Mouse (Mus musculus) left cerebral cortex, adult 8-10 months (tissue): ENCODE measurements around the gene Mrm2. TPM values are rescaled to one million over a fixed set of nuclear protein-coding genes. Genes with fewer than 3 reads are reported as not detected.

Experiments used
- DNase-seq, 2 experiments: peaks; one replicate each; pipeline ENCODE4 v3.0.0; 2022; ENCODE audit warnings: low spot score in 2 of 2
- total RNA-seq, 4 experiments: library from RNA; stranded (reverse); gene quantifications; 2 replicates each; pipeline ENCODE4 v1.2.4; 2022

Gene Mrm2
- total RNA-seq, 4 experiments from 2014 or later: 8.9 to 13.3 (median 11.1) TPM

DNA sequence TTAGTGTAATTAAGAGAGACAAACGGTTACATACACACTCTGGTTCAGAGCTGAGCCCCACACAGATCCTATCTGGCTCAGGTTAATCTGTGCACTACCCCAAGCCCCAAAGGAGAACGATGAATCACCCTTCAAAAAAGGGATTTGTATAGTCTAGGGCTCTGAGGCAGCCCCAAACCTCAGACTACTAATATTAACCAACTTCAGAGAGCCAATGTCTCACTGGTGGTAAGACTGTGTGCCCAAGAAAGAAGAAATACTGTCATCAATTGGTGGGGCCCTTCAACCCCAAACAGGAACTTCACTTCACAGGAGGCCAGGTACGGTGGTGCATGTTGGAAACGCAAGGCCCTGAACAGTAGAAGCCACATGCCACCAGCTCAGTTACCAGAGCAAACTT is 13.5 kb upstream of the Mrm2 start:
- DNase-seq: no peak

DNA sequence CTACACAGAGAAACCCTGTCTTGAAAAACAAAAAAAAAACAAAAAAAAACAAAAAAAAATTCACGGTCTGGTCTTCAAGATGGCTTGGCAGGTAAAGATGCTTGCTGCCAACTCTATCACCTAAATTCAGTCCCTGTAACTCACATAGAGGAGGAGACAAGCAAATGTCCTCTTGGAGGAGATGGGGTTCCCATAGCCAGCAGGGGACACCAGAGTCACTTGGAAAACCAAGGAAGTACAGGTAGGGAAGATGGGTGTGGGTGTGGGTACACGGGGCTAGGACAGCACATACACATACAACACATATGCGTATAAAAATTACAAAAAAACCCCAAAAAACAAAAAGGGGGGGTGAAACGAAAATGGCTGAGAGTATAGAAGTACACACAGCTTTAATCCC is 11.2 kb upstream of the Mrm2 start:
- DNase-seq: no peak

DNA sequence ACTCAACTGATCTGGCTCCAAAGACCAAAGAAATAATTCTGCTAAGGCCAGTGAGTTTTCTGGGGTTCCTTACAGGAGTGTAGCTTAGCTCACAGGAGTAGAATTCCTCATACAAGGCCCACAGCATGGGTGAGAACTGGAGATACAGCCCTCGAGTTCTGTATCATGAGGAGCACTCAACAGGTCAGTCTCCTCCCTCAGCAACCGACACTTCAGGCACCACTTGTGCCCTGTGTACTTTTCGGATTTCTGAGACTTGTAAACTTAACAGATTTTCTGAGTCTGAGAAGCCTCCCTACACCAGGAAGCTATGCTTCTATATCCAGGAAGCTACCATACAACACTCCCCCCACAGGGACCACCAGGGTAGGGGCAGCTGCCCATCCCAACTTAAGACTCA is 8.1 kb upstream of the Mrm2 start:
- no peak for DNase-seq

DNA sequence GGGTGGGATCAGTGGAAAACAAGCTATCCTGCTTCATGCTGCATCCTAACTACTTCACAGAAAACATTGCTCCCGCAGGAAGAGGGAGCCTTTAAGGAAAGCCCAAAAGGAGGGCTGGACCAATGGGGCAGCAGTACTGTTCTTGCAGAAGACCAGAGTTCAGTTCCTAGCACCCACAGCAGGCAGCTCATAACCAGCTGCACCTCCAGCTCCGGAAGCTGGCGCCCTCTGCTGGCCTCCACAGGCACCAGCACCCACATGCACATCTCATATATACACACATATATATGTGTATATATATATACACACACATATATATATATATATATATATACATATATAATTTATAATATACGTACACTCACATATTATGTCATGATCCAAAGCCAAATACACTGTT is 7.1 kb upstream of the Mrm2 start:
- no peak for DNase-seq

DNA sequence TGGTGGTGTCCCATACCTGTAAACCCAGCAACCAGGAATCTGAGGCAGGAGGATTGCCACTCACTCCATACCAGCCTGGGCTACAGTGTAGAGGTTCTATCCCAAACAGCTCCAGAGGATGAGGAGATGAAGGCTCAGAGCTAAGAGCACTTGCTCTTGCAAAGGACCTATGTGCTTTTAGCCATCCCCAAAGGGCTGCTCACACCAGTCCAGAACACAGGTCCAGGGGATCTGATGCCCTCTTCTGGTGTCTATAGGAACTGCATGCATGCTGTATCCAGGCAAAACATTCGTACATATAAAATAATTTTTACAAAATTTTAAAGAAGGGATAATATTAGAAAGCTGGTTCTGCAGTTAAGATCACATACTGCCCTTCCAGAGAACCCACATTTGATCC is 5.0 kb upstream of the Mrm2 start:
- DNase-seq: no peak

DNA sequence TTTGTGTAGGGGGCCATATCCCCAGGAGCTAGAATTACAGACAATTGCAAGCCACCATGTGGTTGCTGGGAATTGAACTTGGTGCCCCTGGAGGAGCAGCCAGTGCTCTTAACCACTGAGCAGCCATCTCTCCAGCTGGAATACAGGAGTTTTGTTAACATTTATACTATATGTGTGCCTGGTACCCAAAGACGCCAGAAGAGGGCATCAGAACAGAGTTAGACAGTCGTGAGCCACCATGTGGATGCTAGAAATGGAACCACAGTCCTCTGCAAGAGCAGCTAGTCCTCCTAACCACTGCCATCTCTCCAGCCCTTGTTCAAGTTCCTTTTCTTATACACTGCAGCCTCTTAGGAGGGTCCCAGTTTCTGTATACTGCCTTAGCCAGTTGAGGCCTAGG is 1.9 kb upstream of the Mrm2 start:
- DNase-seq: no peak

DNA sequence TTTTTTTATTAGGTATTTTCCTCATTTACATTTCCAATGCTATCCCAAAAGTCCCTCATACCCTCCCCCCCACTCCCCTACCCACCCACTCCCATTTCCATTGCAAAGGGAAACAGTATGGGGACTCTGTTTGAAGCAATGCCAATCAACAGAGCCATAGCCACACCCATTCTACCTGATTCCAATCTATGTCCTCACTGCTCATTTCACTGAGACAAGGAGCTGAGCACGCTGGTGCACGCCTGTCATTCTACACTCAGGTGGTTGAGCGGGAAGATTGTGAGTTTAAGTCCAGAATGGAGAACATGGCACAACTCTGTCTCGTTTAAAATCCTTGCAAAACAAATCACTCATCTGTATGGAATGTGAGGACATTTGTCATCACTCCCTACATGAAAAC is 821 bp upstream of the Mrm2 start:
- no peak for DNase-seq

DNA sequence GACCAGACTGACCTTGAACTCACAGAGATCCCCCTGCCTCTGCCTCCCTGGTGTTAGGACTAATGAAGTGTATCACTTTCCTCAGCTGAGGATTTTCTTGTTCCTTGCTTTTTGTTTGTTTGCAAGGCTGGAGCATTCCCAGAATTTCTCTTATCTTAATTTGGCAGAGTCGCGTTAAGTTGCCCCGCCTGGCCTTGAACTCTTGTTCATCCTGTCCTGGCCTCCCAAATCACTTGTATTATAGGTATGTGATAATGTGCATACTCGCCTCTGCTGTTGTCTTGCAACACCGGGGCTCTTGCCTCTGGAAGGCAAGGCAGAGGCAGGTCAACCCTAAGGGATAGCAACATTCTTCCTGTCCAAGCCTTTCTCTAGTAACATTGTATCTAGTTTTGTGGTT is 7.6 kb downstream of the Mrm2 start:
- DNase-seq: no peak

DNA sequence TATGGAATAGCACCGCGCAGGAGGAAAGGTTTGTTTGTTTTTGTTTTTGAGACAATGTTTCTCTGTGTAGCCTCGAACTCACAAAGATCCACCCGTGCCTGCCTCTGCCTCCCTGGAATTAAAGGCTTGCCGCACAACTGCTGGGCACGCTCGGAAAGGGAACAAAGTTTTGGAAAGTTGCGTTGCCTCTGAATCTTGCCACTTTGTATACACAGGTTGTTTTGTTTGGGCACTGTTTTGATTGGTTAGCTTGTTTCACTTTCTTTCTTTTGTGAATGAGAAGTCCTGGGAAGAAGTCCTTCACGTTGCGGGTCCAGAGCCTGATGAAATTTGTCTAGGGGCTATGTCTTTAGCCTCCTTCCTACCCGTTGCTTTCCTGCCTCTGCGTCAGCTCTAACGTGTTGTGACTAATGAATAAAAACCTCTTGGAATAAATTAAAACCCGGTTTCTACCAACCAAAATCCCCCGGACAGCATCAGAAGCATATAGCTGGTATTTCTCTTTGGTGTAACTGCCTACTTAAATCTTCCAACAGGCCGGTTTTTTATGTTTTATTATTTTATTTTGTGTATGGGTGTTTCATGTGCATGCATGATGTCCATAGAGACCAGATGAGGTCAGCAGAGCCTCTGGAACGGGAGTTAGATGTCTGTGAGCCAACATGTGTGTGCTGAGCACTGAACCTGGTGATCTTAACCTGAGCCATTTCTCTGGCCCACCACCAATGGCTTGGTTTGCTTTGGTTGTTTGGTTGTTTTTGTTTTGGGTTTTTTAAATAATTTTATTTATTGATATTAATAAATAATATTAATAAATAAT is 9.7 kb downstream of the Mrm2 start:
- no peak for DNase-seq

DNA sequence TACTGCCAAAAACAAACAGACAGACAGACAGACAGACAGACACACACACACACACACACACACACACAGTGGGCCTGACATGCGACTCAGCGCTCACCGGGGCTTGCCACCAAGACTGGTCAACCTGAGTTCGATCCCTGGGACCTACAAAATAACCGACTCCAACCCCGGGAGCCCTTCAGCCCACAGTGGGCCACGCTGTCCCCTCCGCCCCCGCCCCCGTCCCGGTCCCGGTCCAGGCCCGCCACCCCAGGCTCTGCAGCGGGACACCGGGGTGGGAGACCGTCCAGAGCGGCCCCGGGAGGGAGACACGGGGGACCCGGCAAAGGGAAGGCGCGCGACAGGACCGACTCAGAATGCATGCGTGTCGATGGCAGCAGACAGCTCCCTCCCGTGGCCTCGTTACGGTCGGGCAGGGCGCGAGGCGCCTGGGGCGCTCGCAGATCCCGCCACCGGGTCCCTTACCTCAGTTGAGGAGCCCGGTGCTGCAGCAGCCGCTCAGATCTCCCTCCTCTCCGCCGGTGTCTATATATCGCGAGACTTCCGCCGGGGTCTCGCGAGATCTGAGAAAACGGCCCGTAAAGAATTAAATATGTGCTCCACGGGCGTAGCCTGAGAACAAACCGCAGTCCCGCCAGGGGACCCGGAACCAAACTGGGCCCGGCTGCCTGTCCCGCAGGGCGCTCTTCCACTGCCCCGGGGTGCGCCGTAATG is 10.5 kb downstream of the Mrm2 start, which contains the start of the genes Mad1l1 and Nudt1:
TSS of gene Mad1l1 (minus strand) at position 511 of the 714 bp plus-strand sequence.
TSS of gene Nudt1 (plus strand) at position 615 of the 714 bp plus-strand sequence.
- DNase-seq: peak; percentile 86 to 90

DNA sequence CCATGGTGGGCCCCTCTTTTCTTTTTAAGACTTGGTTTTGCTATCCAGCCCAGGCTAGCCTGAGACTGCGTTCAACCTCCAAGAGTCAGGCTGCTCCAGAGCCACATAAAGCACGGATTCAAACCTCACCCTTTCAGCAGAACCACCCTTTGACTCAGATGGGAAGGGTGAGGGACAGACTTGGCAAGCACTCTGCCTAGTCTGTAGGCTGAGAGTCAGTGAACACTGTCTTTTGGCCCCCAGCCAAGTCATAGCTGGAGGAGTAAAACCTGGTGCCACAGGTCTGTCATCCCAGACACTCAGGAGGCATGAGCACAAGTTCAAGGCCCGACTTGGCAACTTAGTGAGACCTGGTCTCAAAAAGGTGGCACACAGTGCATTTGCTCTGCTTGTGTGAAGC is 15.0 kb downstream of the Mrm2 start:
- DNase-seq: no peak

DNA sequence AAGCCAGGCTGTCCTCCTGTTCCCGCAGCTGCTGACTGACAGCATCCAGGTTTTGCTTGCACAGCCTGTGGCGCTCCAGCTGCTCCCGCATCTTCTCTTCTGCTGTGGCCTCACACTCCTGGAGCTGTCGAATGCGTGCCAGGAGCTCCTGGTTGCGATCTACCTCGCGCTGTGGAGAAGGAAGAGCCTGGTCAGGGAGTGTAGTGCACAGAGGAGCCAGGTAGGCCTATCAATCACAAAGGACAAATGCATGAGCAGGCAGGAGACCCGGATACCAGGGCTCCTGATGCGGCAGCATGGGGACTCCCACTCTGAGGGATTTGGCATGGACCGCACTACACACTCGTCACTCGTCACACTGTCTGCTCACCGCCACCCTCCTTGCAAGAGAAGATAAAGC is 24.1 kb downstream of the Mrm2 start:
- no peak for DNase-seq

DNA sequence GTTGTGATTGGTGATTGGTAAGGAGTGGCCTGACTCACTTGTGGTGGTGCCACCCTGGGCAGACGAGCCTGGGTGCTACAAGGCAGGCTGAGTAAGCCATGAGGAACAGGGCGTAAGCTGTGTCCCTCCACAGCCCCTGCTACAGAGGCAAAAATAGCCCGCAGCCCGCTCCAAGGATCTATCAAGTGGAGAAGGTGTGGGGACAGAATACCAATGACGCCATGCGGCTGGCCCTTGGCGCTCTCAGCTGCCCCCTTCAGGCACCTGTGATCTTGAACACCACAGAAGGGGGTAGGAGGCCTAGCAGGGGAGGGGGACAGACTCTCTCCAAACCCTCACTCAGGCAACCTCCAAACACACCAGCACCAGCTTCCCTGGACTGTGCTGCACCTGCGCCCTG is 25.7 kb downstream of the Mrm2 start:
- DNase-seq: no peak

DNA sequence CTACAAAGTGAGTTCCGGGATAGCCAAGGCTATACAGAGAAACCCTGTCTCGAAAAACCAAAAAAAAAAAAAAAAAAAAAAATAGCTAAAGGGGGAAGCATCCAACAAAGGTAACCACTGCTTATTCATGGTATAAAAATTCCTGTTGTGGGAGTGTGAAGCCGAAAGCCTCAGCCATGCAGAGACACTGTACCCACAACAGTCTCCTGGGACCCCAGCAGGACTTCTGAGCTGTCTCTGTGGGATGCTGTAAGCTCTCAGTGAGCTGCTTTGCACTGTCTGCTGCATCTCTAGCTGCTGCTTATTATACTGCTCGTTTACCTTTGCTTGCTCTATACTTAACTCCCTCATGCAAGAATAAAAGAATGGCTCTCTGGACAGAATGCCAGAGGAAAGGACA is 33.4 kb downstream of the Mrm2 start:
- DNase-seq: no peak

DNA sequence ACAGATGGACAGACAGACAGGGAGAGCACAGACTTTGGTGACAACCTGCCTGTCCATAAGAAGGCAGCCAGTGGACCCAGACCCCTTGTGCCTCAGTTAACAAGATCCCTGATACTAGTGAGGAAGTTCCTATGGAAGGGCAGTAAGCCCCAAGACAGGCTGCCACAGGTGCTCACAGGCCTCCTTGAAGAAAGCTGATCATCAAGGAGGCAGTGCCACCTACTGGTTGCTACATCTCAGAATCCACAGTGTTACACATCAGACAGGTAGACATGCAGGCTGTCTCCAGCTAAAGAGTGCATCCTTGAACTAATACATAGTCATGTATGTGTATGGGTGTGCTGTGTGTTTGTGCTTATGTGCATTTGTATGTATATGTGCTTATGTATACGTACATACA is 39.5 kb downstream of the Mrm2 start:
- peak; percentile 24 to 45 for DNase-seq

DNA sequence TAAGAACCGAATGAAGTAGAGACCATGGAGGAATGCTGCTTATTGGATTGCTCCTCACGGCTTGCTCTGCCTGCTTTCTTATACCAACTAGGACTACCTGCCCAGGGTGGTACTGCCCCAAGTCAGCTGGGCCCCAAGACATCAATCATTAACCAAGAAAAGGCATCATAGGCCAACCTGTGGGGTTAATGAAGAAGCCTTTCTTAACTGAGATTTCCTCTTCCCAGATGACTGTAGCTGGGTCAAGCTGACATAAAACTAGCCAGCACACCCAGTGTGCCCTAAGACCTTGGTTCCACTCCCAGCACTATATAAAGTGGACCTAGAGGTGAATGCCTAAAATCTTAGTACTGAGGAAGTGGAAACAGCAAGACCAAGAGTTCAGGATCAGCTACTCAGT is 42.5 kb downstream of the Mrm2 start:
- DNase-seq: no peak

DNA sequence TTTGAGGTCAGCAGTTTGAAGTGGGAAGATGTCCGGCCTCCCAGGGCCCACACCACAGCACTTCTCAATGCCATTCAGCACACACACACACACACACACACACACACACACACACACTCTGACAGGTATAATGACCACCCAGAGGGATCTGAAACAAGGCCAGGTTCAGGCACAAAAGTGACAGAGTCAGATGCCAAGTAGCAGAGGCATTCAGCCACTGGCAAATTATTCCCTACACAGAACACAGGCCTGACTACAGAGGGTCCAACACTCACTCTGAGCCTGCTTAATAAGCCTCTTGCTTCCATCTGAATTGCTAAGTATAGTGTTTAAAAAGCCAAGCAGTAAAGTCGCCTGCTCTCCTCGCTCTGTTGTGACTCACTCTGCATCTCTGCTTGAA is 43.4 kb downstream of the Mrm2 start:
- no peak for DNase-seq

DNA sequence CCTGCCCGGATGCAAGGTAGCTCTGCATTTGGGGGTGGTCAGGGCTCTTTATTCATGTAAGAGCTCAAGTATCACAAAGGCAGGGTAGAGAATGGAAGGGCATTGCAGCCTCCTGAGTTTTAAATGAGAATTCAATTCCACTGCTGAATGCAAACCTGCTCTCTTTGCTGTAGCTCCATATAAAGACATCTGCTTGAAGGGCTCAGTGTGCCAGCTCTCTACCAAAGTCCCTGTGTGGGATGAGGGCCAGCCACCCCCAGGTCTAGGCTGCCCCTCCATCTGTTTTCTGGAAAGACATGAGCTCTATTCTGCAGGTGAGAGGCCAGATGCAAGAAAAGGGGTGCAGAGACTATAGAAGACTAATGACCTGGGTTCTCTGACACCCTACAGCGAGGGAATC is 46.9 kb downstream of the Mrm2 start:
- DNase-seq: no peak

DNA sequence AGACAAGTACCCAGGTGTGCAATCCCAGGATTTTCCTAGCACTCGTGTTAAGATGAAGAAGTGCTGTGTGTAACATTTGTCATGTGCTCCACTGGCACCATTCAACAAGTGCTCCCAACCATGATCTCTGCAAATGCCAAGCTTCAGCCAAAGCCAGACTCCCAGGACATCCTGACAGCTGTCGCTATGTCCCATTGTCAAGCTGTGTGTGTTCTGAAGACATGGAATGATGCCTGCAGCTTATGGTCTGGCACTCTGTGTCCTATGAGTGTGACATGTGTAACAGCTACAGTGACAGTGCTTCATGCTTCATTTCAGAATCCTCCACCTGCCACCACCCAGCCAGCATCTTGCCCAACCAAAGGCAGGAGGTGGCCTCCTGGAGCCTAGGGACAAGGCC is 47.7 kb downstream of the Mrm2 start:
- DNase-seq: no peak

DNA sequence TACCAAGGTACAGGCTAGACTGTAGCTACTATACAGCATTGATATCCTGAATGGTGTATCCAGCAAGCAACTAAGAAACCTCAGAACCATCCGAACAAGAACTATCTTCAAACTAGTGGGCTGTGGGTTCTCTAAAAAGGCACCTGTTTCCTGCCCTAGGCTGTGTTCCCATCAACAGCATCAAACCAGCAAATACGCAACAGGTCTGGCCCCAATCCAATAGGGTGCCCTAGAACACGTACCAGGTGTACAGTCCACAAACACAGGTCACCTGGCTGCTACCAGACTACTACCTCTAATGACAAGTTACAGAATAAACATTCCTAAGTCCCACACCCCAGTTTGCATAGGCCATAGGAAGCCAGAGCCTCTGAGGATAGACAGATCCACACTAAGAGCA is 48.8 kb downstream of the Mrm2 start:
- DNase-seq: no peak

DNA sequence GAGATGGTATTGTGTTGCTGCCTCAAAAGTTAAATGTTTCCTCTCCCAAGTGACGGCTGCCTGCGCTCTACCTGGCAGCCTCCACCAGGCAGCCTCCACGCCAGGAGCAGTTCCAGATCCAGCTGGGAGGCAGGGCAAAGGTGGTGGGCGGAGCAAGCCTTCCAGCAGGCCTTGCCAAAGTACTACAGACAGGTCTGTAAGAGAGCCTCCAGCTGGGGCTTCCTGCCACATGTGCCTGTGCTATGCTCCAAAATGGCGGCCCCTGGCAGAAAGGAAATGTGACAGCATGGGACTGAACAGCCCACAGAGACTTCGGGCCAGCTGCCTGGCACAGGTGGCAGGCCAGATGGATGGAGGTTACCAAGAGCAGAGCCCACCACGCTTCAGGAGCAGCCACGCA is 49.3 kb downstream of the Mrm2 start:
- DNase-seq: peak in 1 of 2 experiments; percentile 37

DNA sequence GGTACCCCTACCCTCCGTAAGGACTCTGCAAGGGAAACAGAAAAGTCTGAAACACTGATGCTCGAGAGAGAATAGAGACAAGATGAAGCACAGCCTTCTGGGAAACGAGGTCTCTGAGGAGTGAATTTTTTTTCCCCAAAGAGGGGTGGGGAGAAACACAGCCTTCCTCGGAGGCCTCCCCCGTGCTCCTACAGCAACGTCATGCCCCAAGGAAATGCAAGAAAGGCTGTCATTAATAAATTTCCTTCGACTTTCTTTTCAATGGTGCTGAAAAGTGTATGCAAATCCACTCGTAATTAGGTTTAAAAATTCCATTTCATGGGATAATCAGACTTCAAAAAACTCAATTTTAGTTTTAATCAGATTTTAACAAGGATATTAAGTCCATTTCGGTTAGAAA is 51.5 kb downstream of the Mrm2 start:
- no peak for DNase-seq
